In genomic region chr15:77837444-77838117, GRCm38 (mm10) we compare ENCODE assay signal across 10 mouse cellular contexts. TPM values are rescaled to one million over a fixed set of nuclear protein-coding genes. Genes with fewer than 3 reads are reported as not detected.
DNase-seq lines count a peak whose midpoint lies in the region; ATAC-seq and TF ChIP-seq lines count a peak whose summit lies in the region.
"Had no signal": no experiment of that assay in that cellular context is flagged by ENCODE, and none has a peak within 500 bp of the region (broad histone marks: within the 10 kb centered on the region; RNA-seq: fewer than 3 reads in every experiment).

No protein-coding gene starts in this region.

- H3K9me3 ChIP-seq in heart, embryonic 10.5 days, result no peaks in the 10 kb centered on the region
- H3K9me3 ChIP-seq in lung, embryonic 16.5 days (ENCODE audit: control insufficient read depth, low read length), result no peaks in the 10 kb centered on the region
- H3K9me3 ChIP-seq in liver, postnatal 0 days (ENCODE audit: low read length), result no peaks in the 10 kb centered on the region
- H3K9me3 ChIP-seq: G1E had no signal

- WGBS in heart, embryonic 10.5 days, result 36% methylated on average over 10 of the region's 10 CpGs
- 50% methylated on average over 10 of the region's 10 CpGs for WGBS in lung, embryonic 16.5 days
- WGBS in liver, postnatal 0 days (ENCODE audit: insufficient replicate concordance), result 48% methylated on average over 10 of the region's 10 CpGs

- H3K4me1 ChIP-seq in heart, embryonic 10.5 days, result peaks cover 81% of the 10 kb centered on the region
- peaks cover 77% of the 10 kb centered on the region for H3K4me1 ChIP-seq in lung, embryonic 16.5 days (replicated peaks; ENCODE audit: control insufficient read depth, insufficient read depth, low read length)
- H3K4me1 ChIP-seq in embryonic fibroblast, embryonic 13.5 days (ENCODE audit: control insufficient read depth, insufficient read depth, low read length), result peaks cover 29% of the 10 kb centered on the region
- peaks cover 70% of the 10 kb centered on the region for H3K4me1 ChIP-seq in liver, postnatal 0 days (ENCODE audit: insufficient read depth)

- peaks cover 5% of the 10 kb centered on the region; the same call in 1 of the 2 replicates for H3K36me3 ChIP-seq in heart, embryonic 10.5 days
- H3K36me3 ChIP-seq in lung, embryonic 16.5 days (ENCODE audit: control insufficient read depth, insufficient read depth, low read length), result no peaks in the 10 kb centered on the region
- 0 out of 2 replicates have a peak, but pooled peaks cover 4% of the 10 kb centered on the region for H3K36me3 ChIP-seq in liver, postnatal 0 days (replicated peaks; ENCODE audit: insufficient read depth, low read length)

- peak overlapping the region; percentile 94 for H3K27ac ChIP-seq in heart, embryonic 10.5 days
- H3K27ac ChIP-seq in lung, embryonic 16.5 days (ENCODE audit: low read length), result peak overlapping the region; percentile 97
- peak overlapping the region; percentile 79 for H3K27ac ChIP-seq in embryonic fibroblast, embryonic 13.5 days (ENCODE audit: insufficient read depth, low read length)
- H3K27ac ChIP-seq in liver, postnatal 0 days (ENCODE audit: low read depth), result peak overlapping the region; percentile 49

- H3K4me3 ChIP-seq in heart, embryonic 10.5 days, result peak overlapping the region; percentile 39
- peak overlapping the region; percentile 6; the same call in 1 of the 2 replicates for H3K4me3 ChIP-seq in lung, embryonic 16.5 days (ENCODE audit: low read length)
- peak overlapping the region; percentile 99 for H3K4me3 ChIP-seq in embryonic fibroblast, embryonic 13.5 days (ENCODE audit: insufficient read depth, low read length)
- 0 out of 2 replicates have a peak overlapping the region, but pooled peaks have one; percentile 1 for H3K4me3 ChIP-seq in liver, postnatal 0 days (ENCODE audit: low read depth, low read length)
- H3K4me3 ChIP-seq: left cerebral cortex, adult 2 months had no signal

- peak overlapping the region; percentile 47 for H3K9ac ChIP-seq in lung, embryonic 16.5 days (ENCODE audit: low read length)
- peak overlapping the region; percentile 98; the same call in 1 of the 2 replicates for H3K9ac ChIP-seq in liver, postnatal 0 days (replicated peaks)

- H3K27me3 ChIP-seq in heart, embryonic 10.5 days (ENCODE audit: insufficient read depth, poor library complexity, severe bottlenecking), result no peaks in the 10 kb centered on the region
- H3K27me3 ChIP-seq in lung, embryonic 16.5 days (ENCODE audit: control insufficient read depth, insufficient read depth, low read depth, low read length), result no peaks in the 10 kb centered on the region
- no peaks in the 10 kb centered on the region for H3K27me3 ChIP-seq in liver, postnatal 0 days (ENCODE audit: insufficient read depth, low read length)

- no peak for ATAC-seq in lung, embryonic 16.5 days (ENCODE audit: low read depth)
- no peak for ATAC-seq in liver, postnatal 0 days

- TF ChIP-seq CTCF in embryonic fibroblast, embryonic 13.5 days (IDR thresholded peaks at IDR 0.05; ENCODE audit: borderline replicate concordance, insufficient read depth, low read length), result no peak
- no peak for TF ChIP-seq CTCF in liver, postnatal 0 days (IDR thresholded peaks at IDR 0.05; ENCODE audit: low read depth)

- TF ChIP-seq EP300 in liver, postnatal 0 days (IDR thresholded peaks at IDR 0.05; ENCODE audit: low read depth), result no peak

- TF ChIP-seq POLR2A in embryonic fibroblast, embryonic 13.5 days (IDR thresholded peaks at IDR 0.05; ENCODE audit: low read depth, low read length), result peak; percentile 21; the same call in 1 of the 2 replicates

- DNase-seq in heart, embryonic 10.5 days (ENCODE audit: low spot score), result no peak
- DNase-seq in heart, adult 9 months (ENCODE audit: low spot score in 2 of 2), result no peak
- no peak for DNase-seq in lung, postnatal 4 days
- no peak for DNase-seq in liver, postnatal 0 days
- DNase-seq in right cerebral cortex, adult 18-20 months, result no peak
- no peak for DNase-seq in layer of hippocampus, adult 9-10 months (ENCODE audit: low spot score)

- peak overlapping the region; percentile 93 for H3K4me2 ChIP-seq in lung, embryonic 16.5 days (ENCODE audit: low read depth, low read length)
- peak overlapping the region; percentile 86 for H3K4me2 ChIP-seq in liver, postnatal 0 days (ENCODE audit: low read depth, low read length)

RNA-seq across cellular contexts. Expression of gene Myh9, which starts 4.4 kb away (rescaled TPM):
- polyA plus RNA-seq in heart, embryonic 10.5 days (2016; fragmentation: Nextera tagmentation; extraction: Ambion mirVana), result 34.5 and 37.5 TPM in 2 replicates
- polyA plus RNA-seq in lung, embryonic 16.5 days (2015; fragmentation: Nextera tagmentation; extraction: Ambion mirVana), result 71.7 and 77.6 TPM in 2 replicates
- polyA plus RNA-seq in embryonic fibroblast, embryonic 13.5 days (2011; ENCODE audit: insufficient read length, low read depth, missing spikeins), result 718 and 1,071 TPM in 2 replicates
- 17.7 and 22.4 TPM in 2 replicates for polyA plus RNA-seq in liver, postnatal 0 days (2015; fragmentation: Nextera tagmentation; extraction: Ambion mirVana)

Comparison
In these comparisons a context has a peak if more than half of its experiments do, and no peak if none do; other contexts are left out.
1. H3K4me3 ChIP-seq: peak in every context shown above with its lines; median percentile 99 in embryonic fibroblast, embryonic 13.5 days; 39 in heart, embryonic 10.5 days; 6 in lung, embryonic 16.5 days; 1 in liver, postnatal 0 days.